Mouse (Mus musculus) kidney, adult 8-10 months (tissue): Measurements from ENCODE around the gene Polr2i.

ENCODE experiments used
- DNase-seq, 2 experiments: peaks; one replicate each; pipeline ENCODE4 v3.0.0; 2022

The Polr2i gene

GRCm38 (mm10) chr7:30266780-30267179, 35.0 kb downstream of the Polr2i start:
- DNase-seq, result no peak

GRCm38 (mm10) chr7:30269641-30270040, 37.9 kb downstream of the Polr2i start:
- DNase-seq, result no peak

- no peak for DNase-seq
These were observed 42.6 kb downstream of the Polr2i start for GRCm38 (mm10) chr7:30274383-30274782.

- DNase-seq, result no peak
These were observed 47.2 kb downstream of the Polr2i start for GRCm38 (mm10) chr7:30278911-30279310.

GRCm38 (mm10) chr7:30279536-30279935, 47.8 kb downstream of the Polr2i start:
- no peak for DNase-seq

GRCm38 (mm10) chr7:30279951-30280669, 48.4 kb downstream of the Polr2i start, which contains the start of the genes Thap8 and Wdr62:
Gene Thap8 (plus strand): TSS chr7:30280094.
Gene Wdr62 (minus strand): TSS chr7:30280419.
- peak; percentile 91 to 93 for DNase-seq

- DNase-seq, result peak; percentile 85 to 87
These were observed 49.0 kb downstream of the Polr2i start for GRCm38 (mm10) chr7:30280670-30281138.

GRCm38 (mm10) chr7:30281522-30281921, 49.8 kb downstream of the Polr2i start:
- DNase-seq, result no peak

- DNase-seq, result no peak
These were observed 51.0 kb downstream of the Polr2i start for GRCm38 (mm10) chr7:30282740-30283139.
